Mouse (Mus musculus) layer of hippocampus, postnatal 10 days (tissue): Measurements from ENCODE around the gene Krtap21-1. TPM values are rescaled to one million over a fixed set of nuclear protein-coding genes. Genes with fewer than 3 reads are reported as not detected.

ENCODE experiments used
- DNase-seq, 2 experiments: peaks; one replicate each; pipeline ENCODE4 v3.0.0; 2021; ENCODE audit warnings: low spot score in 2 of 2
- long read RNA-seq: library from polyadenylated mRNA; stranded (forward); transcript quantifications from one replicate; pipeline ENCODE4 v2.0.0, GENCODE M21; 2023
- total RNA-seq, 2 experiments: library from RNA; stranded (reverse); gene quantifications; 2 replicates each; pipeline ENCODE4 v1.2.3; 2021

Krtap21-1 gene
- not detected for total RNA-seq
- long read RNA-seq: 0 reads

DNA sequence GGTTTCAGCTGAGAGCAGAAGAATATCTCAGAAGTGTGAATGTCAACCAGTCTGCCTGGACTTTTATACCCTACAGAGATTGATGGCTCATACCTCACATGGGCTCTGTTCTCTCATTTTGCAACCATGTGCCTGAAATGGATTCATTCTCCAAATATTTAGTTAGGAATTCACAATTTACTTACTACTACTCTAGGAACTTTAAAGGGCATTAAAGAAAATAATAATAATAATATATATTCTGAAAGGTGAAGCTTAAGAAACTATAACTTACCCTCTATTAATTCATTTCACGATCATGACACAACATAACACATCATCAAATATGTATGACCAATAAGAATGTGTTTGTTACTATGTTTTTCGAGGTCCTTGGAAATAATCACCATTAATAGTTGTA lies at the start of gene Krtap21-1:
Krtap21-1 (minus strand) TSS at position 101 of the 400 bp plus-strand sequence.
- DNase-seq: no peak

DNA sequence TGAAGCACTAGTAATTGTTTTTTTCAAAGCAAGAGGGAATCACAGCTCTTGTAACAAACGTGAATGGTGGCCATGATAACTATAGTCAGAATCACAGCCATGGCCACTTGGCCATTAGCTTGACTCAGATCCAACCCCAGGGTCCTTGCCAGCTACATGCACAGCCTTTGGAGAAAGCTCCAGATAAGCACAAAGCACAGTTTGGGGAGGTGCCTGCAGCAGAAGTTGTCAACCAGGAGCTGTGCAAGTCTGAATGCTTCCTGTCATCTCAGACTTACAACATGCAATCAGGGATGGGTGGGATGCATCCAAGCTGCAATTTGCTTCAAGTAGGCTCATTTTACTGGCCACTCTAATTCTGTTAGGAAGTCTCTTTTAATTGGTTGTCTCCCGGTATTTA lies 25.9 kb upstream of the Krtap21-1 start:
- DNase-seq: no peak

DNA sequence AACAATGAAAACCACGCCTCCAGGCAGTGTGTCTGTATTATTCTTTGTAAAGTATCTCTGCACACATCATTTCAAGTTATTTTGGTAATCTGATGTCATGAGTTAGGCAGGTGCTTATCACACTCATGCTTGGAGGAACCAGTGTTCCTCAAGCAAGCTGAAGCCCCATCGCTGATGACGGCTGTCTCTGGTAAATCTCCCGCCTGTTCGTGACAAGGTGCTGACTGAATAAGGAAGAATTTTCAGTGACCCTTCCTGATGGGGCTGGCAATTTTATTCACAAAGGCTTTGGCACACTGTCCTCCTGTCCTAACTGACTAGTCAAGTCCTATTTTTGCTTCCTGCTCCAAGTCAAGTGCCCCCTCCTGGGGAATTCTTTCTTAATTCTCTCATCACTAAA lies 21.6 kb upstream of the Krtap21-1 start:
- DNase-seq: no peak

DNA sequence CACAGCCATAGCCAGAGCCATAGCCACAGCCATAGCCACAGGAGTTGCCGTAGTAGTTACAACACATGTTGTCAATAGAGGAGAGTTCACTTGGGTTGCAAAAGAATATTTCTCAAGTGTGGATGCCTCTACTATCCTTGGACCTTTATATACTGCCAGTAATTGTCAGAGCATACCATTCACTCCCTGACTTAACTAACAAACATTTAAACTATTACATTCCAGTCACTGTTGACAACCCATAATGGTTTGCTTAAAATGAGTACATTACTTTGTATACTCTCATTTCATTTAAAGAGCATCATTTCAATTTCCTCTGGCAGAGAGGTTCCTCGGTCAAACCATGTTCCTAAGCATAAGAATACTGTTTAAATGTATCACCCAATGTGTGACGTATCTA lies 16.3 kb upstream of the Krtap21-1 start, which contains the start of gene Krtap6-2:
Krtap6-2 (minus strand) TSS at position 101 of the 400 bp plus-strand sequence.
- no peak for DNase-seq

DNA sequence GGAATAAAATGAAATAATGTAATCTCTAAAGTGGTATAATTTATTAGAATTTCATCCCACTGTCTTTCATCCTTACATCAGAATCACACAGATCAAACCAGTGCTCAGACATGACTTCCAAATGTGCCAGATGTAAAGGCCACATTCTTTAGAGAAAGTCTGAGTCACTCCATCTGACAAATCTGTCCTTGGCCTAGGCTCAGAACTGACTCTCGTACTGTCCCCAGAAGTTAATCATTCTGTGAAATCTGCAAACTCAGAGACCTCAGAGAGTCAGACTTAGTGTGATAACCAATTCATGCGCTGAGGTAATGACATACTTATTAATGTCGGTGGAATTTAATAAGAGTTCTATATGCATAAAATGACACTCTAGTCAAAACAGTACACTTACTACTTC lies 12.6 kb upstream of the Krtap21-1 start:
- DNase-seq: no peak

DNA sequence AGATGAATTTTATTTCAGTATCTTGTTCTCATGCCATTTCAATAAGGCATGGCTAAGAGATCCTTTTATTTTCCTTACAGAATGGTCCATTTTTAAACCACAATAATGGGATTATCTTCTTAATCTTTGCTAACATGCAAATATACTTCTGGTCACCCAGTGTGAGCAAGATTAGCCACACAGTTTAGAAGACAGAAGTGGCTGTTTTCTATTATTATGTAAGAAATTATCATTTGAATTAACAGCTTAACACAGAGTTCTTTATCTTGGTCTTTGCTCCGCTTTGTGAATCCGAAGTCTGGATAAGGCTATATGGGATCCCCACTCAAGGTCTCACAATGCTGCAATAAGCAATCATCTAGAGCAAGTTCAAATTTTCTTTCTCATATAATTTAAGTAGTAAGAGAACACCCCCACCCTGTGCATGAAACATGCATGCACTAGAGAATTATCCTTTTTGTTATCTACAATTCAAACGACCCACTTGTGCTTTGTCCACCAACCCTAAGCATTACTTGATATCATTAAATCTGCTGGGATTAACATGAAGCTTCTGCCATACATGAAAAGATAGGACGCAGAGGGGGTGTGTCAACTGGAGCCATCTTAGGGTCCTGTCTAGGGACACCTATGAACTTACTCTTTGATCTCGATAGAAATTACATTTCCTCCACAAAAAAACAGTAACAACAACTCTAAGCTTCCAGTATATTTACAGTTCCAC lies 6.8 kb upstream of the Krtap21-1 start:
- DNase-seq: no peak

DNA sequence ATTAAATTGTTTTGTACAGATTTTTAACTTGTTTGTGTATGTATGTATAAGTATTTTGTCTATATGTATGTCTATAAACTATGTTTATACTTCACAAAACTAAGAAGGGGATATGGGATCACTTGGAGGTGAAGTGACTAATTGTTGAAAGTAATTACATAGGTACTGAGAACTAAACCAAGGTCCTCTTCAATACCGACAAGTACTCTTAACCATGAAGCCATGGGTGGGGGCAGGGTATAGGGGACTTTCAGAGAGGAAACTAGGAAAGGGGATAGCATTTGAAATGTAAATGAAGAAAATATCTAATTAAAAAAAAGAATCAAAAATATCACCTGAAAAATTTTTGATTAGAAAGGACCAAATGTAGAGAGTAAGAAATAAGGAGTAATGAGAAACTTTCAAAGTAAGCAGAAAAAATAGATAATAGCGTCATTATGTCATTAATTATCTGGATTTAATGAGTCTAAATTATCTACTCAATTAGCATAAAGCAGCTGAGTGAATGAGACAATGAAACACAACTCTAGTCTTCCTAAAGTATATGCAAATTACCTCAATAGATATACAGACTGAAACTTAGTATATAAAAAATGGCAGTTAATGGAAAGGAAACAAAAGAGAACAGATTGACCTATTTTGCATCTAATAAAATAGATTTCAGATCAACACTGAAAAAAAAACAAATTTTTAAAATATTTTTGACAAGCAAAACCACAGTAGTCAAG lies 30.8 kb downstream of the Krtap21-1 start:
- no peak for DNase-seq

Other genes starting within 250 kb of the Krtap21-1 start
- not detected for gene Gm9789, start 245.9 kb downstream of the Krtap21-1 start, total RNA-seq
- not detected for gene Gm7735, start 234.4 kb downstream of the Krtap21-1 start, total RNA-seq
- gene 1110057P08Rik, start 229.1 kb downstream of the Krtap21-1 start, total RNA-seq: not detected
- gene Krtap20-2, start 198.0 kb downstream of the Krtap21-1 start, total RNA-seq: not detected
- not detected for gene Krtap6-2, start 16.2 kb upstream of the Krtap21-1 start, total RNA-seq
- gene Krtap8-1, start 84.1 kb upstream of the Krtap21-1 start, total RNA-seq: not detected
- gene Krtap7-1, start 104.5 kb upstream of the Krtap21-1 start, total RNA-seq: not detected
- gene Krtap11-1, start 167.3 kb upstream of the Krtap21-1 start, total RNA-seq: not detected